Mouse (Mus musculus) E14TG2a.4 (cell line): ENCODE measurements around the gene Mark4.

Source experiments
- CTCF ChIP-seq: conservative IDR thresholded peaks from 2 replicates; pipeline ENCODE4 v1.5.1; 2014; ENCODE audit warnings: low read length
- POU5F1 ChIP-seq: IDR thresholded peaks from 2 replicates; pipeline ENCODE4 v1.6.1; 2014; ENCODE audit warnings: low read length, borderline replicate concordance

- no peak for TF ChIP-seq CTCF
- no peak for TF ChIP-seq POU5F1
These were observed 1.1 kb downstream of the Mark4 start for GRCm38 (mm10) chr7:19457414-19458071.
